Mouse (Mus musculus): ENCODE measurements around the gene Lingo3.
A peak's percentile ranks its signal among the peaks of the same experiment; 100 is the strongest.
"Not testable (repeated sequence)": the region's sequence is repeated elsewhere in the genome, so short reads cannot be mapped to it uniquely, and the experiment has no call there.

The Lingo3 gene

DNA sequence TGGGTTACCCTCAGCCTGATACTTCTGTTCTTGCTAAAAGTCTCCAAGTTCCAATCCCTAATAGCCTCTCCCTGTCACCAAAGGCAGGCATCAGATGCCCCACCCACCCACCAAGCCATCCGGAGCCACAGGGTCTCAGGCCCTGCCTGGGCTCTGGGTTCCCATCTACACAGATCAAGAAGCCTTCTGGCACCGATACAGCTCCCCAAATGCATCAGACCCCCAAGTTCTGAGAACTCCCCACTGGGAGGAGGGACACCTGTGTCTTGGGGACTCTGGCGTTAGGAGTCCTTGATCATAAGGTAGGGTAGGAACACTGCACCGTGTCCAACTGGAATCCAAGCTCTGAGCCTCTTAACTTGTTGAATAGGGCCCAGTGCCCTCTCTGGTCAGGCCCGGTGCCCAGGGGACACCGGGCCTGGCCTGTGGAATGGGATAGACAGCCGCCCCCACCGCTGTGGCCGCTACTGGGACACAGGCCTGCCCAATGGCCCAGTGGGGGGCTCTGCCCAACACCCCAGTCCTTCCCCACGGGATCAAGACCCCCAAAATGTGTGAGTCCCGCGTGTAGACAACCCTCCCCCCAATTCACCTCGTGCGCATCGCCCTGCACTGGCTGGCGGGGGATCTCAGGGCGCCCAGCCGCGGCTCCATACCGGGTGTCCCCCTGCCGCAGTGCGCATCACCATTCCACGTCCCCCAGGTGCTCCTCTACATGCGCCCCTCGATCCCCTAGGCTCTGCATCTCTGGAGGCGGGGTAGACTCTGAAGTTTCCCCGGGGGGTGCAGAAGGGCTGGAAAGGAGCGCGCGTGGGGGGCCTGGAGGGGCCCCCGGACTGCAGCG, 530 bp downstream of the Lingo3 start:
- DNase-seq (ENCODE audit: low read depth, low spot score), result no peak

DNA sequence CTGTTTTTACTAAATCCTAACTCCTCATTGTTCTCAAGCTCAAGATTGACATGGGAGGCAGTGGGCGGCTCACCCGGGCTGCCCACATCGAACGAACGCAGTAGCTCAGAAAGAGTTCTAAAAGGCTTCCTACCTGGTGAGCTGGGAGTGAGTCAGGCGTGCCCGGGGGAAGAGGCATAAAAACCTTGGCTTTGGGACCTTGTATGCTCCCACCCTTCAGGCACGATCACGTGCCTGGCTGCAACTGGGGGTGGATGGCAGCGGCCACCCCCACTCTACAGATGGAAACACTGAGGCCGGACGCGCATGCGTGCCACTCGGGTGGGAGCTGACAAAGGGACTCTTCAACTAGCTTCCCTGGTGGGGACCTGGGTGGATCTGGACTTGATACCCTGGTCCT, 1.5 kb downstream of the Lingo3 start:
- DNase-seq (ENCODE audit: low read depth, low spot score), result no peak

DNA sequence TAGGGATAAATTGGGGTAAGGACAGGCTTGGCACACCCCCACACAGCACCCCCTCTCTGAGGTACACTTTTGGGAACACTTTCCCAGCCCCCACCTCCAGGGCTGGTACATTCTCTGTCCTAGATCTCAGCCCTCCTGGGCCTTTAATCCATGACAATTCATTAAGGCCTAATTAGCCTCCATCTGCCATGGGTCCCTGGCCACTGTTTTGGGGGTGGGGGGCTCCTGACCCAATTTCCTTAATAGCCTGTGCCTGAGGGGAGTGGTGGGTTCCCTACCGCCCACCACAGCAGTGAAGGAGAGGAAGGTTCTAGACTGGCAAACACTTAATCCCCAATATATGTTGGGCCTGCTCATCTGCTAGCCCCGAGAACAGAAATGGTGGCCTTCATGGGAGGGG, 2.2 kb downstream of the Lingo3 start:
- no peak for DNase-seq (ENCODE audit: low read depth, low spot score)

DNA sequence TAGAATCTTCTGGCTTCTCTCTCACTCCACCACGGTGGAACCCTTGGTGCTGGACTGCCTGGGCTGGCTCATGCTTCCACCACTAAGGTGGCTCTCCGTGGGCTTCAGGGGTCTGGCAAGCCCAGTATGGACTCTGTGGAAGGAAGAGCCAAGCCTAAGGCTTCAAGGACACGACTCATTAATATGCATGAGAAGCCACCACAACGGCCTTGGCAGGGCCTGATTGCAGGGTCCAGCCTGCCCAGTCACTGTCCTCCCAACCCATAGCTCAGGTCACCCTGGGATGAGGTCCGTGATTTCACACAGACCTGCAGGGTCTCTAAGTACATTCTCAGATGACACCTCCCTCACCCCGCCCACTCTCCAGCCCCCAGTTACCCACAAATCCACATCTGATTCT, 4.0 kb downstream of the Lingo3 start:
- no peak for DNase-seq (ENCODE audit: low read depth, low spot score)

DNA sequence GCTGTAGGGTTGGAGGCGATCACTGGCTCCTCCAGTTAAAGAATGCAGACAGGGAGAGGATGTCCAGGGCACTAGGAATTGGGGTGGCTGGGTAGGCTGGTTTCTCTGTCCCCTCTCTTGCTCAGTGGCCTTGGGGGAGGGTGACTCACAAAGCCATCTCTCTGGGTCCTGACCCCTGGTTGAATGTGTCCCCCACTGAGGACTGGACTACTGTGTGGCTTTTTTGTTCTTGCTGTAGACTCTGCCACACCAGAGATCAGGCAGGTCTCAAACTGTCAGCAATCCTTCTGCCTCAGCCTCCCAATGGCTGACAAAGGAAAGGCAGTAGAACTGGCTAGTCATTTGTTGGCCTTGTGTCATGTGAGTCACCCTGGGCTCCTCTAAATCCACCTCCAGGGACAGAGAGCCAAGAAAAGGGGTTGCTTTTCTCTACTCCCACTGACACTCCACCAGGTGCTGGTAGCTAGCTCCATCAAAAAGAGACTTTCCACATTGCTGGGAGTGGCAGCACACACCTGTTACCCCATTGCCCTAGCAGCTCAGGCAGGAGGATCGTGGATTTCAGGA, 5.4 kb downstream of the Lingo3 start:
- DNase-seq (ENCODE audit: low read depth, low spot score), result no peak

DNA sequence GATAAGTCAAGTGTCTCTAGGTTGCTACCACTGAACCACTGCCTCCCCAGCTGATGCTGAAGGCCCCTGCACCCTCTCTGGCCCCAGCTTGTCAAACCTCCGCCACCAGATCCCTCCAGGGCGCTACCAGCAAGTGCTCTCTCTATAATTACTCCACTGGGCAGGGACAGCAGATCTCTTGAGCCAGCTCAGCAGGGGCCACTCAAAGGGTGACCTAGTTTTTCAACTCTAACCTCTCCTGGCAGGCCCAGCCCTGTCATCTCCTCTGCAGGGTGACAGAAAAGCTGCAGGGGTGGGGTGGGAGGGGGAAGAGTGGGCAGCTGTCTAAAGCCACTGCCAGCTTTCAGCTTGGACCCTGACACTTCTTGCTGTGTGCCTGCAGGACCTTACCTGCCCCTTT, 6.0 kb downstream of the Lingo3 start:
- DNase-seq (ENCODE audit: low read depth, low spot score), result no peak

DNA sequence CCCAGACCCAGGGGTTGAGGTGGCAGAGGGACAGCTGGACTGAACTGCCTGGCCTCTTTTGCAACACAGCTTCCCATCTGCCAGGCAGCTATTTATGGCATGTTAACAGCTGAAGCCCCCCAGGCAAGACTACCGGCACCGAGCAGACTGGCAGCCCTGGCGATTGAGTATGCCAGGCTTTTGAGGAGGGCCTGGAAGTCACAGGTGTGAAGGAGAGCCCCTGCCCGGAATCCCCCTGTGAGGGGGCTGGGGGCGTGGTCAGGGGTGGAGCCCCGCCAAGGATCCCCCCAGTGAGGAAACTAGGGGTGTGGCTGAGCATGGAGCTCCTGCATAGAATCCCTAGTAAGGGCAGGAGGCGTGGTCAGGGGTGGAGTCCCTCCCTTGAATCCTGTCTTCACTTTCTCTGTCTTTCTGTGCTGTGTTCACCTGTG, 6.9 kb downstream of the Lingo3 start:
- DNase-seq (ENCODE audit: low read depth, low spot score), result peak; percentile 41

DNA sequence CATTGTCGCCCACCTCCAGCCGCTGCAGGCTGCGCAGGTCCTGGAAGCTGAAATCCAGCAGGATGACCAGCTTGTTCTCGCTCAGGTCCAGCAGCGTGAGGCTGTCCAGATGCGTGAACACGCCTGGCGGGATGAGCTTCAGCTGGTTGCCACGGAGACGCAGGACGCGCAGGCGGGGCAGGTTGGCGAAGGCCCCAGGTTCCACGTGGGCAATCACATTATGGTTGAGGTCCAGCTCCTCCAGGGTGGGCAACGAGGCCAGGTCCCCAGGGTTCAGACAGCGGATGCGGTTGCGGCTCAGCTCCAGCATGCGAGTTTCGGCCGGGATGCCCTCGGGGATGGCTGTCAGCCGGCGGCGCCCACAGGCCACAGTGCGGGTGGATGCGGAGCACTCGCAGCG, 8.2 kb downstream of the Lingo3 start:
- no peak for DNase-seq (ENCODE audit: low read depth, low spot score)

DNA sequence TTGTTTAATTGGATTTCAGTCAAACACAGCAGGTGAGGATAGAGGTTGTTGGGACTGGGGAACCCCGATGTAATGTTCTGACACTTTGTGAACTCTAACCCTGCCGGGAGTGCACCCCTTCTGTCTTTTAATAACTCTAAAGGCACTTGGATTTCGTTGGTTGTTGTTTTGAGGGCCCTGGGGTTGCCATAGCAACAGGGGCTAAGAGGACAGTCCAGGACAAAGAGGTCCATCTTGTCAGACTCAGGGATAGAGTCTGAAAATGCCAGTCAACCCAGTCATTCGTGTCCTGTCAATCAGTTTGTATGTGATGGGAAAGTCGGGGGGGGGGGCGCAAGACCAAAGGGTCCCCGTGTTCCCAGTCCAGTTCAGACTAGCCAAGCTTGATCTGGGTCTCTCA, 11.0 kb downstream of the Lingo3 start:
- DNase-seq (ENCODE audit: low read depth, low spot score), result no peak

DNA sequence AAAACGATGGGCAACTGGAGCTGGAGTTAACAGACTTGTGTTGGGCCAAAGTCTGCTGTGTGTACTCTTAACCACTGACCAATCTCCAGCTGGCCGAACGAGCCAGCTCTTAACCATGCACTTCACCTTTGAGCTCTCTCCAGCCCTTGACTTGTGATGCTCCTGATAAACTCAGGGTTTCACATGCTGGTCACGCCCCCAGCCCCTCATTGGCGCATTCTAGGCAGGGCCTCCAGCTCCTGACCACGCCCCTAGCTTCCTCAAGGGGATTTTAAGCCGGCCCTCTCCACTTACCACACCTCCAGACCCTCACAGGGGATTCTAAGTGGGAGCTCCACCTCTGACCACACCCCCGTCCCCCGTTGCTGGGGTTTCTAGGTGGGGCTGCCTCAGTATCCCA, 12.7 kb downstream of the Lingo3 start:
- peak; percentile 93 for DNase-seq (ENCODE audit: low read depth, low spot score)

DNA sequence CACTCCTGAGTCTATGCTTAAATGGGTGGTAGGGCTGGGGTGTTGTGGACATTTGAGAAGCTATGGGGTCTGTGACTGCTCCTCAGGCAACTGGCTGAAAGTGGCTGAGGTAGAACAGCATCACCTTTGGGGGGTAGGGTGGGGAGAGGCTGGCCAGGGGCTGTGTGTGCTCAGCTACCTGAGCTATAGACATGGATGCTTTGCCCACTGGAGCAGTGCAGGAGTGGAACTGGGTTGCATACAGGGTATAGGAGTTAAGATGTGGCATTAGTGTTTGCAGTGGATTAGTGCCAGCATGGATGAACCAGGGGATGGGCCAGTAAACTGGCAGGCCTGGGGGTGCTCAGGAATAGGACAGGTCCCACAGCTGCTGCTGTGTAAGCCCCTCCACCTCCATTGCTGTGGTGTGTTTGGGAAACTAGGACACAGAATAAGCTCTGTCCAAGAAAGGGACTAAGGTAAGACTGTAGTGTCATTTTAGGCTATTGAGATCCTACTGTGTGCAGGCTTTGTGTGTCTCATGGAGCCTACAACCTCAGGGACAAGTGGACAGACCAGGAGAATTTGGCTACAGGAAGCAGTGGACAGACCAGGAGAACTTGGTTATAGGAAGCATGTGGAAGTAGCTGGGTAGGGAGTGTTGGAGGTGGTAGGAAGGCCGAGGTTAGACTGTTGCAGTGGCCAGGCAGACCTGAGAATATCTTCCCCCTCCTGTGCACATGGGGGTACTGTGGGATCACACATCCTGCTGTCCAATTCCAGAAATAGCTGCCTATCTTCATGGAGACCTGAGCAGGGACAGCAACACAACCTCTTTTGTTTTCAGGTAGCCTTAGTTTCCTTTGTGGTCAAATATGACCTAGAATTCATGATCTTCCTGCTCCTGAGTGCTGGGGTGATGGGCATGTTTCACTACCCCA, 14.2 kb downstream of the Lingo3 start:
- DNase-seq (ENCODE audit: low read depth, low spot score), result no peak

DNA sequence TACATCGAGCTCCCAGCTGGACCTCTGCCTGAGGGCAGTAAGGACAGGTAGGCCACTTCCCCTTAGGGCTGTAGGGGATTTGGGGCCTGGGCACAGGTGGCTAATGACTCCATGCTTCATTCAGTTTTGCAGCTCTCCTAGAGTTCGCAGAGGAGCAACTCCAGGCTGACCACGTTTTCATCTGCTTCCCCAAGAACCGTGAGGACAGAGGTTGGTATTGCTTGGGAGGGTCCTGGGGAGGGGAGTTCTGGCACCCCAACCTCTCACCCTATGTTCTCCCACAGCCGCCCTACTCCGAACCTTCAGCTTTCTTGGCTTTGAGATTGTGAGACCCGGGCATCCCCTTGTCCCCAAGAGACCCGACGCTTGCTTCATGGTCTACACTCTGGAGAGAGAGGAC, 15.3 kb downstream of the Lingo3 start:
- DNase-seq (ENCODE audit: low read depth, low spot score), result not testable (repeated sequence)

DNA sequence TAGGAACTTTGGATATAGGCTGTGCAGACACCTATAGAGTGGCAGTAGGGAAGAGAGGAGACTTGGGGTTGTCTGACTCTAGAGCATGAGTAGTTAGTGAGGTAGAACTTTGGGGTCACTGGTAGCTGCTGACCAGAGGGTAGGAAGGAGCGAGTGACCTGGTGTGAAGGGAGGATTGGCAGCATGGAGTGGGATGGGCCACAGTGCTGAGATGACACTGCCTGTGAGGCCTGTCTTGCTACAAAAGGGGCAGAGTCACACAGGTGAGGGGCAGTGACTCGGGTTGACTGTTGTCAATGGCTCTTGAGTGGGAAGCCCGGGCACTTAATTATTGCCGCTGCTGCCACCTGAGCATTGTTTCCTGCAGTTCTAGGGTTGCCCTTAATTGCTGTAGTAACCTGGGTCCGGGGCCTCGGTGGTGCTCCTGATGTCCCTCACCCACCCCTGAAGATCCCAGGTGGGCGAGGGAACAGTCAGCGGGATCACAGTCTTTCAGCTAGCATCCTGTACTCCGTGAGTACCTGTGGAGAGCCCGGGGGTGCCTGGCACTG, 15.9 kb downstream of the Lingo3 start:
- no peak for DNase-seq (ENCODE audit: low read depth, low spot score)

DNA sequence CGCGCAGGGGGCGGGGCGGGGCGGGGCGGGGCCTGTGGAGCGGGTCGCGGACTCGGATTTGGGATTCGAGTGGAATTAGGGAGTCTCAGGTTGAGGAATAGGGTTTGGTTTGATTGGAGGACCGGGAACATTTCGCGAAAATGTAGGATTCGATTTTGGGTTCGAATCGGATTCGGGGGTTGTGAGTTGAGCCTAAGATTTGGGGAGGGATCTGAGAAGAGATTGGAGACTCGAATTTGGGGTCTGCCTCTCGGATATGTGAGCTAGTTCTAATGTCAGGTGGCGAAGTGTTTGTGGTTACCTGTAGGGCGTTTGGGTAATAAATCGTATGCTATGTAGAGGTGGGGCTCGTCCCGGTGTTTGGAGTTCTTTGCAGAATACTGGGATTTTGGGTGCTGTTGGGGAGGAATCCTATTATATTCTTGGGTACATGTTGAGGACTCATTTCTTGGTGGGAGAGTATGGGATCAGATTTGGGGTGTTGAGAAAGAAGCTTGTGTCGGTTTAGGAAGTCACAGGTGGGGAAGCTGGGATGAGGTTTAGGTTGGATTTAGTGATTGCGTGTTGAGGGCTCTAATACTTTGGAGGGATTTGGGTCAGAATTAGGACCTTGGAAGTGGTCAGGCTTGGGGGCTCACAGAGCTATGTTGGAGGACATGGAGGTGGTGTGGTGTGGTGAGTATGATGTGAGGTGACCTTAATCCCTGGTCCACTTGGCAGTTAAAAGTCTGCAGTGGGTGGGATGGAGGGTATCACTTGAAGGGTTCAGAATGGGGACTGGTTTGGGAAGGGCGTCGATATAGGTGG, 16.6 kb downstream of the Lingo3 start:
- no peak for DNase-seq (ENCODE audit: low read depth, low spot score)

DNA sequence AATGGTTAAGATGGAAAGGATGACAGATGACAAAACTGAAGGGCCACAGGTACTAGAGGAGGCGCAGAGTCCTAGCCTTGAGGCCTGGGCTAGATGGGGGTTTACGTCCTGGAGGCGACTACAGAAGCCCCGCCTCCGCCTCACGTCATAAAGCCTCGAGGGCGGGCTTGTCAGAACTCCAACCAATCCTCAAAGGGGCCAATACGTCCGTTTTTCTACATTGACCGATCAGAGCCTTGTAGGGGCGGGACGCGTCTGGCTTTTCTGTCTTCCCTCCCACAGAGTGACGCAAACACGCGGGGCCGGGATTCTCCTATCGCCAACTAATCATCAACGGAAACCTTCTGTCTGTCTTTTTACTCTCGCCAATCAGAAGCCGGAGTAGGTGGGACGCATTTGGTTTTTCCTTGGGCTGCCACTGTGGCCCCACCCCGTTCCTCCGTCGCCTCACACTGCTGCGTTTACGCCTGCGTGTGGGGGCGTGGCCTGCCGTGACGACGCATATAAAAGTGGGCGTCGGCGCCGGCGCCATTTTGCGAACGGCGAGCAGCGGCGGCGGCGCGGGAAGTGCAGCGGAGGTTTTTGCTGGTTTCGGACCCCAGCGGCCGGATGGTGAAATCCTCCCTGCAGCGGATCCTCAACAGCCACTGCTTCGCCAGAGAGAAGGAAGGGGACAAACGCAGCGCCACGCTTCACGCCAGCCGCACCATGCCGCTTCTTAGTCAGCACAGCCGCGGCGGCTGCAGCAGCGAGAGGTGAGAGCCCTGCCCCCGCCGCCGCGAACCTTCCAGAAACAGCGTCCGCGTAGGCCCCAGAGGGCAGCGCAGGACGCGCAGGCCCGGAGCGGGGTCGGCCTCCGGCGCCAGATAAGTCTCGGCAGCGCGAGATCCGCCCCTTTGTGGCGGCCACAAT, 17.4 kb downstream of the Lingo3 start, which contains the start of gene Oaz1:
Gene Oaz1 (plus strand): TSS at position 506 of the 912 bp plus-strand sequence.
- DNase-seq (ENCODE audit: low read depth, low spot score), result peak; percentile 100

DNA sequence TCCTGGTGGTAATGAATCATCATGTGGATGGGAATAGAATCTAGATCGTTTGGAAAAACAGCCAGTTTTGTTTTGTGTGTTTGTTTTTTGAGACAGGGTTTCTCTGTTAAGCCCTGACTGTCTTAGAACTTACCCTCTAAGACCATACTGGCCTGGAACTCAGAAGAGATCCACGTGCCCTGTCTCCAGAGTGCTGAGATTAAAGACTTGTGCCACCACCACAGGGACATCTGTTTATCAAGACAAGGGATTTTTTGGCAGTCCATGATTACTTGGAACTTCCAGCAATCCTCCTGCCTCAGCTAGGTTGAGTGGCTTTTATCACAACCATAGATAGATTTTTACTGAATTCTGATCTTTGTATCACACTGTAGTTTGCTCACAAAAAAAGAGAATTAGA, 19.0 kb downstream of the Lingo3 start:
- DNase-seq (ENCODE audit: low read depth, low spot score), result no peak

DNA sequence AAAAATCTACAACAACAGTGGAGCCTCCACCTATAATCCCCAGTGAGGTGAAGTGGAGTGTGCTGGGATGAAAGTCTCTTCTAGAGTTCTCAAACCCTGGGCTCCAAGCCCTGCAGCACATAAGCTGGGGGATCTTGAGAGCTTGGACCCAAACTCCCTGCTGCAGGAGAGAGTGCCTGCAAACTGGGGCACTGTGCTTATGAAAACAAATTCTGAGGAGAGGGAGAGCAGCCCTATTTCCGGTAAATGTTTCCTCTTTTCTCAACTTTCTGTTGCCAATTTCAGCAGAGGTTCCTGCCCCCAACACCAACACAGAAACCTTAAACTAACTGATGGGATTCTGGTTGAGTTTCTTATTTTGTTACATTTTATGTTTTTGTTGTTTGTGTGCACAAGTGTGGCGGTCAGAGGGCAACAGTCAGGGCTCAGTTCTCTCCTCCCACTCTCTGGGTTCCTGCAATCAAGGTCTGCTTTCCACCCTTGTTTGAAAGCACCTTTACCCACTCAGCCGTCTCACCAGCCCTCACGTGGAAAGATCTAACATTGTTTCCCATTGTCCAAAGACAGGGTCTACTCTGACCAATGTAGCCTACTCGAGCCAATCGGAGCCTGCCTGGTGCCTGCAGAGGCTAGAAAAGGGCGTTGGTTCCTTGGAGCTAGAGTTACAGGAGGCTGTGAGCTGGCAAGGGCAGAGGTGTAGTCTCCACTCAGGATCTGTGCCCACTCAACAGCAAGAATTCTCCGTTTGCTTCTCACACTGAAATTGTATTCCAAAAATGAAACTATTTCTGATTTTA, 19.8 kb downstream of the Lingo3 start:
- DNase-seq (ENCODE audit: low read depth, low spot score), result peak; percentile 58

DNA sequence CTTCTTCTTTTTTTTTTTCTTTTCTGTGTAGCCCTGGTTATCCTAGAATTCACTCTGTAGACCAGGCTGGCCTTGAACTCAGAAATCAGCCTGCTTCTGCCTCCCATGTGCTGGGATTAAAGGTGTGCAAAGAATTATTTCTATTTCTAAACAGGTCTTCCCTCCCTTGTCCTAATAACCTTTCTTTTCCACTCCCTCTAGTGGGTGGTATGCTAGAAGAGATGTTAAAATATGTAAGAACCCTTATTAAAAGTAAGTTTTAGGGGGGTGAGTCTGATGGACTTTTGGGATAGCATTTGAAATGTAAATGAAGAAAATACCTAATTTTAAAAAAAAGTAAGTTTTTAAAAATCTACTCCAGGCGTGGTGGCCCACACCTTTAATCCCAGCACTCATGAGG, 20.5 kb downstream of the Lingo3 start:
- DNase-seq (ENCODE audit: low read depth, low spot score), result no peak

DNA sequence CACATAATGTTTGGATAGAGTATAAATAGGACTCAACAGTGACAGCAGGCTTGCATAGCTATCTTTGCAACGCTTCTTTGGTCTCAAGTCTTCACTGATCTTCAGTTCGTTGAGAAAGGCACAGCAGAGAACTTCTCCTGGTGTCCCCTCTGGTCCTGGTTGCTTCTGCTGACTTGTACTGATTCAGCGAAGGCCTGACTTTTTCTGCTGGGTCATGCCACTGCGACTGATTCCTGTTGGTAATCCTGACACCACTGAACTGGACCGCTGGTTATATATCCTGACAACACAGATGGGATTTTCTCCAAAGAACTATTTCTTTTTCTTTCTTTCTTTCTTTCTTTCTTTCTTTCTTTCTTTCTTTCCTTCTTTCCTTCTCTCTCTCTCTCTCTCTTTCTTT, 21.3 kb downstream of the Lingo3 start:
- DNase-seq (ENCODE audit: low read depth, low spot score), result no peak

Data from ES-CJ7 (cell line).